Mouse (Mus musculus): ENCODE measurements at regions not wholly inside any gene's neighbourhood (a gene's known extent, or its start where the extent isn't known, plus 50 kb on each side); places are given as distances from the start of the nearest gene placed in this dataset.

- H3K4me2 ChIP-seq: no peak overlapping the region
- ATAC-seq (ENCODE audit: low FRiP score): no peak
- WGBS: 77% methylated on average over 1 of the region's 1 CpGs
- H3K4me1 ChIP-seq (replicated peaks): no peaks in the 10 kb centered on the region
- no peaks in the 10 kb centered on the region for H3K27me3 ChIP-seq
- H3K27ac ChIP-seq: no peak overlapping the region
- no peaks in the 10 kb centered on the region for H3K36me3 ChIP-seq
- H3K4me3 ChIP-seq: no peak overlapping the region
- no peak overlapping the region for H3K9ac ChIP-seq
- H3K9me3 ChIP-seq: no peaks in the 10 kb centered on the region
These were observed 640.2 kb upstream of the B3galt2 start for GRCm38 (mm10) chr1:143000216-143000615.

GRCm38 (mm10) chr1:143001112-143001511, 639.4 kb upstream of the B3galt2 start:
- no peaks in the 10 kb centered on the region for H3K9me3 ChIP-seq
- no peak overlapping the region for H3K4me2 ChIP-seq
- no peak overlapping the region for H3K9ac ChIP-seq
- H3K4me3 ChIP-seq: no peak overlapping the region
- H3K36me3 ChIP-seq: no peaks in the 10 kb centered on the region
- no peak for ATAC-seq (ENCODE audit: low FRiP score)
- whole genome bisulfite sequencing: 92% methylated on average over 3 of the region's 3 CpGs
- H3K27me3 ChIP-seq: no peaks in the 10 kb centered on the region
- no peak overlapping the region for H3K27ac ChIP-seq
- no peaks in the 10 kb centered on the region for H3K4me1 ChIP-seq (replicated peaks)

- Histone ChIP-seq H3K9ac (no peak overlapping the region), H3K4me3 (no peak overlapping the region), H3K27me3 (no peaks in the 10 kb centered on the region), H3K9me3 (no peaks in the 10 kb centered on the region), H3K4me1 (replicated peaks) (no peaks in the 10 kb centered on the region), H3K27ac (no peak overlapping the region), H3K36me3 (no peaks in the 10 kb centered on the region), H3K4me2 (no peak overlapping the region)
- 90% methylated on average over 3 of the region's 3 CpGs for WGBS
- ATAC-seq (ENCODE audit: low FRiP score): no peak
These were observed 634.4 kb upstream of the B3galt2 start for GRCm38 (mm10) chr1:143006045-143006444.

GRCm38 (mm10) chr1:143019982-143020381, 620.5 kb upstream of the B3galt2 start:
- no peaks in the 10 kb centered on the region for H3K27me3 ChIP-seq
- H3K4me1 ChIP-seq (replicated peaks): no peaks in the 10 kb centered on the region
- H3K9ac ChIP-seq: no peak overlapping the region
- H3K36me3 ChIP-seq: no peaks in the 10 kb centered on the region
- no peak overlapping the region for H3K4me2 ChIP-seq
- ATAC-seq (ENCODE audit: low FRiP score): 0 out of 2 replicates have a peak, but pooled peaks have one; percentile 43
- WGBS: 69% methylated on average over 2 of the region's 2 CpGs
- no peak overlapping the region for H3K4me3 ChIP-seq
- no peaks in the 10 kb centered on the region for H3K9me3 ChIP-seq
- no peak overlapping the region for H3K27ac ChIP-seq

GRCm38 (mm10) chr1:143053161-143053560, 587.3 kb upstream of the B3galt2 start:
- Histone ChIP-seq H3K4me1 (replicated peaks) (no peaks in the 10 kb centered on the region), H3K4me3 (no peak overlapping the region), H3K4me2 (no peak overlapping the region), H3K27ac (no peak overlapping the region), H3K9ac (no peak overlapping the region), H3K9me3 (no peaks in the 10 kb centered on the region), H3K27me3 (no peaks in the 10 kb centered on the region), H3K36me3 (no peaks in the 10 kb centered on the region)
- WGBS: 84% methylated on average over 2 of the region's 2 CpGs
- no peak for ATAC-seq (ENCODE audit: low FRiP score)

GRCm38 (mm10) chr1:143053599-143053998, 586.9 kb upstream of the B3galt2 start:
- ATAC-seq (ENCODE audit: low FRiP score): no peak
- Histone ChIP-seq H3K27ac (no peak overlapping the region), H3K4me1 (replicated peaks) (no peaks in the 10 kb centered on the region), H3K9me3 (no peaks in the 10 kb centered on the region), H3K4me2 (no peak overlapping the region), H3K27me3 (no peaks in the 10 kb centered on the region), H3K36me3 (no peaks in the 10 kb centered on the region), H3K4me3 (no peak overlapping the region), H3K9ac (no peak overlapping the region)
- WGBS: 93% methylated on average over 2 of the region's 2 CpGs

- no peak for ATAC-seq (ENCODE audit: low FRiP score)
These were observed 585.9 kb upstream of the B3galt2 start for GRCm38 (mm10) chr1:143054451-143055024.

GRCm38 (mm10) chr1:143060698-143061576, 579.5 kb upstream of the B3galt2 start:
- no peaks in the 10 kb centered on the region for H3K27me3 ChIP-seq
- WGBS: 43% methylated on average over 4 of the region's 4 CpGs
- H3K27ac ChIP-seq: no peak overlapping the region
- H3K4me3 ChIP-seq: no peak overlapping the region
- no peak overlapping the region for H3K9ac ChIP-seq
- no peaks in the 10 kb centered on the region for H3K36me3 ChIP-seq
- no peaks in the 10 kb centered on the region for H3K4me1 ChIP-seq (replicated peaks)
- H3K9me3 ChIP-seq: no peaks in the 10 kb centered on the region
- no peak for ATAC-seq (ENCODE audit: low FRiP score)
- H3K4me2 ChIP-seq: no peak overlapping the region

More at GRCm38 (mm10) chr1:143054451-143055024, 585.9 kb upstream of the B3galt2 start:
- H3K36me3 ChIP-seq: no peaks in the 10 kb centered on the region
- no peaks in the 10 kb centered on the region for H3K4me1 ChIP-seq (replicated peaks)
- no peaks in the 10 kb centered on the region for H3K9me3 ChIP-seq
- no peak overlapping the region for H3K4me2 ChIP-seq
- WGBS: 78% methylated on average over 3 of the region's 3 CpGs
- H3K27ac ChIP-seq: no peak overlapping the region
- H3K27me3 ChIP-seq: no peaks in the 10 kb centered on the region
- H3K4me3 ChIP-seq: no peak overlapping the region
- no peak overlapping the region for H3K9ac ChIP-seq

- H3K4me2 ChIP-seq: no peak overlapping the region
- no peak overlapping the region for H3K27ac ChIP-seq
- H3K4me3 ChIP-seq: no peak overlapping the region
- no peaks in the 10 kb centered on the region for H3K36me3 ChIP-seq
- H3K9me3 ChIP-seq: no peaks in the 10 kb centered on the region
- no peak overlapping the region for H3K9ac ChIP-seq
- no peak for ATAC-seq (ENCODE audit: low FRiP score)
- H3K27me3 ChIP-seq: no peaks in the 10 kb centered on the region
- no peaks in the 10 kb centered on the region for H3K4me1 ChIP-seq (replicated peaks)
These were observed 575.0 kb upstream of the B3galt2 start for GRCm38 (mm10) chr1:143065493-143065892.

GRCm38 (mm10) chr1:143071781-143072382, 568.6 kb upstream of the B3galt2 start:
- Histone ChIP-seq H3K4me1 (replicated peaks) (no peaks in the 10 kb centered on the region), H3K9me3 (no peaks in the 10 kb centered on the region), H3K27me3 (no peaks in the 10 kb centered on the region), H3K4me2 (no peak overlapping the region), H3K27ac (no peak overlapping the region), H3K36me3 (no peaks in the 10 kb centered on the region), H3K9ac (no peak overlapping the region), H3K4me3 (no peak overlapping the region)
- WGBS: 89% methylated on average over 3 of the region's 3 CpGs
- no peak for ATAC-seq (ENCODE audit: low FRiP score)

GRCm38 (mm10) chr1:143074999-143075398, 565.5 kb upstream of the B3galt2 start:
- H3K36me3 ChIP-seq: no peaks in the 10 kb centered on the region
- WGBS: 85% methylated on average over 4 of the region's 4 CpGs
- H3K4me1 ChIP-seq (replicated peaks): no peaks in the 10 kb centered on the region
- H3K27ac ChIP-seq: no peak overlapping the region
- no peaks in the 10 kb centered on the region for H3K9me3 ChIP-seq
- no peak overlapping the region for H3K9ac ChIP-seq
- ATAC-seq (ENCODE audit: low FRiP score): no peak
- no peaks in the 10 kb centered on the region for H3K27me3 ChIP-seq
- no peak overlapping the region for H3K4me3 ChIP-seq
- no peak overlapping the region for H3K4me2 ChIP-seq

GRCm38 (mm10) chr1:143080441-143080840, 560.0 kb upstream of the B3galt2 start:
- H3K36me3 ChIP-seq: no peaks in the 10 kb centered on the region
- no peak overlapping the region for H3K9ac ChIP-seq
- no peak overlapping the region for H3K4me2 ChIP-seq
- 81% methylated on average over 2 of the region's 2 CpGs for WGBS
- no peak overlapping the region for H3K4me3 ChIP-seq
- ATAC-seq (ENCODE audit: low FRiP score): no peak
- H3K9me3 ChIP-seq: no peaks in the 10 kb centered on the region
- no peaks in the 10 kb centered on the region for H3K27me3 ChIP-seq
- H3K27ac ChIP-seq: no peak overlapping the region
- no peaks in the 10 kb centered on the region for H3K4me1 ChIP-seq (replicated peaks)
